Mouse (Mus musculus): ENCODE measurements around the gene Ocel1.
A peak's percentile ranks its signal among the peaks of the same experiment; 100 is the strongest.

Gene Ocel1

GRCm38 (mm10) chr8:71403107-71403885, 32.2 kb downstream of the Ocel1 start:
- DNase-seq (ENCODE audit: low read depth, low spot score): no peak

- no peak for DNase-seq (ENCODE audit: low read depth, low spot score)
Measured at GRCm38 (mm10) chr8:71404011-71404410, 32.9 kb downstream of the Ocel1 start.

GRCm38 (mm10) chr8:71404951-71405351, 33.9 kb downstream of the Ocel1 start:
- DNase-seq (ENCODE audit: low read depth, low spot score): peak; percentile 25

- DNase-seq (ENCODE audit: low read depth, low spot score): peak; percentile 95
Measured at GRCm38 (mm10) chr8:71405401-71406098, 34.5 kb downstream of the Ocel1 start, which contains the start of gene Ankle1. Gene Ankle1 (plus strand): TSS chr8:71406010.

GRCm38 (mm10) chr8:71406099-71407015, 35.3 kb downstream of the Ocel1 start:
- peak; percentile 84 for DNase-seq (ENCODE audit: low read depth, low spot score)

- DNase-seq (ENCODE audit: low read depth, low spot score): no peak
Measured at GRCm38 (mm10) chr8:71407441-71407840, 36.3 kb downstream of the Ocel1 start.

GRCm38 (mm10) chr8:71408231-71408630, 37.1 kb downstream of the Ocel1 start:
- no peak for DNase-seq (ENCODE audit: low read depth, low spot score)

GRCm38 (mm10) chr8:71411535-71412273, 40.6 kb downstream of the Ocel1 start:
- peak; percentile 39 for DNase-seq (ENCODE audit: low read depth, low spot score)

GRCm38 (mm10) chr8:71422121-71422520, 51.0 kb downstream of the Ocel1 start:
- DNase-seq (ENCODE audit: low read depth, low spot score): no peak

Data from 3T3-L1 (cell line).